Mouse (Mus musculus) adipose tissue, adult 10 weeks (tissue): ENCODE results near the gene Rbm41. TPM values are rescaled to one million over a fixed set of nuclear protein-coding genes. Genes with fewer than 3 reads are reported as not detected.

Experiments
- polyA plus RNA-seq: library from polyadenylated mRNA; stranded (reverse); fragments of 350-450 nt; fragmentation: Illumina TruSeq; extraction: RNeasy Lipid Tissue Mini Kit (QIAGEN cat#74804); gene quantifications from one replicate; pipeline ENCODE4 v1.2.3, GENCODE M21; 2014; ENCODE audit warnings: low read depth, low replicate concordance

Gene Rbm41
- polyA plus RNA-seq = 2.3 TPM

GRCm38 (mm10) chrX:139997740-139998690, at the start of gene Rbm41:
TSS of gene Rbm41 (minus strand) at chrX:139998595.

GRCm38 (mm10) chrX:139870938-139871791, 127.2 kb downstream of the Rbm41 start, which contains the start of gene Morc4:
TSS of gene Morc4 (minus strand) at chrX:139871677.

Other genes starting within 250 kb of the Rbm41 start
- 0.86 TPM for gene Ripply1, start 216.2 kb downstream of the Rbm41 start, polyA plus RNA-seq
- gene Cldn2, start 197.8 kb downstream of the Rbm41 start, polyA plus RNA-seq = 280 TPM
- gene Morc4, start 126.9 kb downstream of the Rbm41 start, polyA plus RNA-seq = 20.6 TPM
- gene Nup62cl, start 64.1 kb upstream of the Rbm41 start, polyA plus RNA-seq = 0.88 TPM
- 0.53 TPM for gene Pih1h3b, start 64.3 kb upstream of the Rbm41 start, polyA plus RNA-seq